Mouse (Mus musculus) brain, embryonic 18.5 days (tissue): ENCODE measurements around the gene Ptma.
A peak's percentile ranks its signal among the peaks of the same experiment; 100 is the strongest.
"Not testable (repeated sequence)": the region's sequence is repeated elsewhere in the genome, so short reads cannot be mapped to it uniquely, and the experiment has no call there.

ENCODE experiments used
- DNase-seq: peaks from one replicate; pipeline ENCODE4 v3.0.0-alpha.2; 2012; ENCODE audit warnings: low read depth, low spot score

Ptma gene

GRCm38 (mm10) chr1:86526116-86526788 is at the start of gene Ptma:
TSS of gene Ptma (plus strand) at chr1:86526726.
- DNase-seq = peak; percentile 99

- no peak for DNase-seq
Observed at GRCm38 (mm10) chr1:86477738-86478285, 48.7 kb upstream of the Ptma start.

- no peak for DNase-seq
Observed at GRCm38 (mm10) chr1:86479099-86479825, 47.3 kb upstream of the Ptma start.

GRCm38 (mm10) chr1:86480288-86480687 is 46.2 kb upstream of the Ptma start:
- no peak for DNase-seq

- no peak for DNase-seq
Observed at GRCm38 (mm10) chr1:86480735-86481447, 45.6 kb upstream of the Ptma start.

- no peak for DNase-seq
Observed at GRCm38 (mm10) chr1:86481468-86481867, 45.1 kb upstream of the Ptma start.

- no peak for DNase-seq
Observed at GRCm38 (mm10) chr1:86482288-86482687, 44.2 kb upstream of the Ptma start.

GRCm38 (mm10) chr1:86482761-86483160 is 43.8 kb upstream of the Ptma start:
- no peak for DNase-seq

GRCm38 (mm10) chr1:86485346-86485745 is 41.2 kb upstream of the Ptma start:
- DNase-seq = no peak

GRCm38 (mm10) chr1:86485858-86486257 is 40.7 kb upstream of the Ptma start:
- DNase-seq = not testable (repeated sequence)

GRCm38 (mm10) chr1:86486703-86487294 is 39.7 kb upstream of the Ptma start:
- DNase-seq = no peak

GRCm38 (mm10) chr1:86487295-86487907 is 39.1 kb upstream of the Ptma start:
- peak; percentile 98 for DNase-seq

- DNase-seq = no peak
Observed at GRCm38 (mm10) chr1:86487908-86488314, 38.6 kb upstream of the Ptma start.

GRCm38 (mm10) chr1:86488326-86488725 is 38.2 kb upstream of the Ptma start:
- DNase-seq = no peak

- no peak for DNase-seq
Observed at GRCm38 (mm10) chr1:86488774-86489173, 37.8 kb upstream of the Ptma start.

GRCm38 (mm10) chr1:86489901-86490300 is 36.6 kb upstream of the Ptma start:
- no peak for DNase-seq

GRCm38 (mm10) chr1:86490697-86491096 is 35.8 kb upstream of the Ptma start:
- DNase-seq = no peak

- no peak for DNase-seq
Observed at GRCm38 (mm10) chr1:86491533-86492094, 34.9 kb upstream of the Ptma start.

GRCm38 (mm10) chr1:86492095-86493070 is 34.1 kb upstream of the Ptma start:
- DNase-seq = no peak

- DNase-seq = no peak
Observed at GRCm38 (mm10) chr1:86493783-86494182, 32.7 kb upstream of the Ptma start.
